Mouse (Mus musculus) right cerebral cortex, postnatal 14 days (tissue): ENCODE measurements around the gene Fam189a2.

Experiments
- DNase-seq: peaks from one replicate; pipeline ENCODE4 v3.0.0; 2022

Fam189a2 gene

DNA sequence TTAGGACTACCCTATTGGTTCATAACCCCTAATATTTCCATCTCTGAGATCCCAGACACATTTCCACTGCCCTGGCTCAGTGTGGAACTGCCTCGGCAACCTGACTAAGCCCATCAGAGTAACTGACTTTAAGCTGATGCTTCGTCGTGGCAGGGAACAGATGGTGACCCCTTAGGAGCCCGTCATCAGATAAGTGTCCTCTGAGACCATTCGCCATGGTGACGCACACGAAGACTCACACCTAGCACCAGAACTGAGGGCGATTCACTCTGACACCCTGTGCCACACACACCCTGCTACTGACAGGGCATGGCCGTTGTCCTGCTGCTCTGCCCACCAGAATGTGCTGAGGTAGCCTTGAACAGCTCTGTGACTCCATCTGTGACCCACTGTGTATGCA lies 106.0 kb downstream of the Fam189a2 start:
- no peak for DNase-seq

GRCm38 (mm10) chr19:23924057-23924456 lies 106.8 kb downstream of the Fam189a2 start:
- no peak for DNase-seq
